Mouse (Mus musculus) macrophage (primary cell): Measurements from ENCODE around the gene Nit1. TPM values are rescaled to one million over a fixed set of nuclear protein-coding genes. Genes with fewer than 3 reads are reported as not detected.

Experiments
- H3K27ac ChIP-seq: fragments of 350-480 bp; formaldehyde crosslinking; 2 replicates; pipeline ENCODE4 v1.9.0; 2021
- H3K36me3 ChIP-seq: fragments of 350-480 bp; formaldehyde crosslinking; 2 replicates; pipeline ENCODE4 v1.9.0; 2021; ENCODE audit errors: inconsistent target
- H3K4me3 ChIP-seq: fragments of 350-480 bp; formaldehyde crosslinking; 2 replicates; pipeline ENCODE4 v1.9.0; 2021; ENCODE audit errors: inconsistent target
- H3K79me2 ChIP-seq: fragments of 350-480 bp; formaldehyde crosslinking; 2 replicates; pipeline ENCODE4 v1.9.0; 2021; ENCODE audit errors: inconsistent target
- WGBS: methylation state at CpG from one replicate; pipeline ENCODE4 v1.1.7; 2026; ENCODE audit warnings: inconsistent platforms; ENCODE audit not compliant: missing documents; 5-methylcytosine and 5-hydroxymethylcytosine counted together
- polyA plus RNA-seq: library from polyadenylated mRNA; stranded (reverse); fragments of 250-400 nt; gene quantifications from 3 replicates; pipeline ENCODE4 v1.2.4, GENCODE M21; 2018; ENCODE audit warnings: inconsistent platforms

Gene Nit1
- polyA plus RNA-seq, 1 experiment from 2014 or later: 23.1 TPM

DNA sequence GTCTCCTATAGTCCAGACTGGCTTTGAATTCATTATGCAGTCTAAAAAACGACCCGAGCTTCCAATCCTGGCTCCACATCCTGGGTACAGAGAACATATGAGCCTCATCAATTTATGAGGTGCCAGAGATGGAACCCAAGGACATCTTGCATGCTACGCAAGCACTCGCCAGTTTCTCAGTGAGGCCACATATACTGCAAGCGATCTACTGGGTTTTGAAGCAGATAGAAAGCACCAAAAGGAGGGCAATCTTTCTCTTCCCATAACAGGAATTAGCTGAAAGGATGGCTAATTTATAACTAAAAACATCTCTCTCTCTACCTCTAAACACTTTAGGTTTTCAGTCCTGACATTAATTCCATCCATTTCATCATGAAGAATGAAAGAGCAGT, 51.5 kb downstream of the Nit1 start:
- peaks cover 12% of the 10 kb centered on the region; the same call in 1 of the 2 replicates for H3K36me3 ChIP-seq
- H3K27ac ChIP-seq: peak overlapping the region; percentile 96

DNA sequence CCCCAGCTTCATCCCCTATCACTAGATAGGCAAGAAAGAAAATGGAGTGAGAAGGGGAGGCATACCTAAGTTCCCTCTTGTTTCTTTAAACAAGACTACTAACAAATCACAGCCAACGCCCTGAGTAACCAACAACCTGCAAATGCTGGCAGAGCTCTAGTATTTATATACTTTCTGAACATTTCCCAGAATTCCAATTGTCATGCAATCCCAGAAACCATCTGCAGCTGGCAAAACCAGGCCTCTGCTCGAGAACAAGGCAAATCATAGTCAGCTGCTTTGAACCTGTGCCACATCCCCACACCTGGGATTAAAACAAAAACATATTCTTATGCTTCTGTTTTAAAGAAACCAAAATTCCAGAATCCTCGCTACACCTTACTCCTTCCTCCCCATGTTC, 52.1 kb downstream of the Nit1 start:
- H3K36me3 ChIP-seq: peaks cover 15% of the 10 kb centered on the region; the same call in 1 of the 2 replicates
- peaks cover 40% of the 10 kb centered on the region for H3K79me2 ChIP-seq
- H3K4me3 ChIP-seq: peak overlapping the region; percentile 98; the same call in 1 of the 2 replicates
- no peak overlapping the region for H3K27ac ChIP-seq
- WGBS: 98% methylated on average over 3 of the region's 3 CpGs

More for the DNA sequence above, 51.5 kb downstream of the Nit1 start:
- H3K4me3 ChIP-seq: peak overlapping the region; percentile 98
- peaks cover 40% of the 10 kb centered on the region for H3K79me2 ChIP-seq
- WGBS: 50% methylated on average over 5 of the region's 5 CpGs

- H3K27ac ChIP-seq: no peak overlapping the region
- H3K4me3 ChIP-seq: no peak overlapping the region
- peaks cover 43% of the 10 kb centered on the region for H3K79me2 ChIP-seq
- 72% methylated on average over 4 of the region's 4 CpGs for WGBS
- peaks cover 15% of the 10 kb centered on the region; the same call in 1 of the 2 replicates for H3K36me3 ChIP-seq
Observed at GRCm38 (mm10) chr1:171288328-171288727, 57.1 kb downstream of the Nit1 start.

Other genes starting within 250 kb of the Nit1 start
- gene Cfap126, start 231.7 kb downstream of the Nit1 start, polyA plus RNA-seq: 4.2 to 31.6 TPM (median 7.6 TPM) in 3 replicates
- gene Sdhc, start 195.0 kb downstream of the Nit1 start, polyA plus RNA-seq: 81.5 to 101 TPM (median 100 TPM) in 3 replicates
- gene Mpz, start 194.9 kb downstream of the Nit1 start, polyA plus RNA-seq: 0.25 TPM in 1 of 3 replicates, not detected in the others
- 46.6 to 83.8 TPM (median 63.3 TPM) in 3 replicates for gene Pcp4l1, start 149.4 kb downstream of the Nit1 start, polyA plus RNA-seq
- 0.13 TPM in 1 of 3 replicates, not detected in the others for gene Nr1i3, start 131.7 kb downstream of the Nit1 start, polyA plus RNA-seq
- gene Tomm40l, start 123.1 kb downstream of the Nit1 start, polyA plus RNA-seq: 13.6 to 38.3 TPM (median 28.2 TPM) in 3 replicates
- 1.1 TPM in 1 of 3 replicates, not detected in the others for gene Apoa2, start 120.6 kb downstream of the Nit1 start, polyA plus RNA-seq
- gene Fcer1g, start 111.3 kb downstream of the Nit1 start, polyA plus RNA-seq: 1,664 to 2,638 TPM (median 2,193 TPM) in 3 replicates
- 0.04 TPM in 1 of 3 replicates, not detected in the others for gene Adamts4, start 95.2 kb downstream of the Nit1 start, polyA plus RNA-seq
- gene Ndufs2, start 94.3 kb downstream of the Nit1 start, polyA plus RNA-seq: 84.3 to 125 TPM (median 122 TPM) in 3 replicates
- gene B4galt3, start 75.3 kb downstream of the Nit1 start, polyA plus RNA-seq: 10.2 to 16.8 TPM (median 14.2 TPM) in 3 replicates
- gene Ppox, start 64.5 kb downstream of the Nit1 start, polyA plus RNA-seq: 8.6 to 27.3 TPM (median 12.1 TPM) in 3 replicates
- gene Usp21, start 57.7 kb downstream of the Nit1 start, polyA plus RNA-seq: 17.1 to 34.6 TPM (median 21.1 TPM) in 3 replicates
- gene Ufc1, start 50.6 kb downstream of the Nit1 start, polyA plus RNA-seq: 67.0 to 116 TPM (median 112 TPM) in 3 replicates
- gene Dedd, start 16.5 kb downstream of the Nit1 start, polyA plus RNA-seq: 21.4 to 35.4 TPM (median 21.9 TPM) in 3 replicates
- gene Pfdn2, start within 50 bp of the Nit1 start, polyA plus RNA-seq: 47.7 to 119 TPM (median 64.5 TPM) in 3 replicates
- gene Klhdc9, start 15.2 kb upstream of the Nit1 start, polyA plus RNA-seq: 0.11 TPM in 1 of 3 replicates, not detected in the others
- gene Nectin4, start 24.5 kb upstream of the Nit1 start, polyA plus RNA-seq: 14.3 to 25.8 TPM (median 18.7 TPM) in 3 replicates
- gene Arhgap30, start 43.3 kb upstream of the Nit1 start, polyA plus RNA-seq: 119 to 178 TPM (median 125 TPM) in 3 replicates
- gene Usf1, start 65.7 kb upstream of the Nit1 start, polyA plus RNA-seq: 32.8 to 94.5 TPM (median 36.5 TPM) in 3 replicates
- 1.3 TPM in 1 of 3 replicates, not detected in the others for gene Tstd1, start 73.2 kb upstream of the Nit1 start, polyA plus RNA-seq
- 0.39 to 1.7 TPM (median 0.56 TPM) in 3 replicates for gene F11r, start 91.9 kb upstream of the Nit1 start, polyA plus RNA-seq
- 6.9 to 8.0 TPM (median 7.2 TPM) in 3 replicates for gene Alyref2, start 157.8 kb upstream of the Nit1 start, polyA plus RNA-seq
- gene Itln1, start 189.6 kb upstream of the Nit1 start, polyA plus RNA-seq: not detected in 3 replicates
- gene Cd244a, start 213.5 kb upstream of the Nit1 start, polyA plus RNA-seq: 2.6 to 6.3 TPM (median 2.7 TPM) in 3 replicates